Mouse (Mus musculus): Measurements from ENCODE around the gene Odf3.

DNA sequence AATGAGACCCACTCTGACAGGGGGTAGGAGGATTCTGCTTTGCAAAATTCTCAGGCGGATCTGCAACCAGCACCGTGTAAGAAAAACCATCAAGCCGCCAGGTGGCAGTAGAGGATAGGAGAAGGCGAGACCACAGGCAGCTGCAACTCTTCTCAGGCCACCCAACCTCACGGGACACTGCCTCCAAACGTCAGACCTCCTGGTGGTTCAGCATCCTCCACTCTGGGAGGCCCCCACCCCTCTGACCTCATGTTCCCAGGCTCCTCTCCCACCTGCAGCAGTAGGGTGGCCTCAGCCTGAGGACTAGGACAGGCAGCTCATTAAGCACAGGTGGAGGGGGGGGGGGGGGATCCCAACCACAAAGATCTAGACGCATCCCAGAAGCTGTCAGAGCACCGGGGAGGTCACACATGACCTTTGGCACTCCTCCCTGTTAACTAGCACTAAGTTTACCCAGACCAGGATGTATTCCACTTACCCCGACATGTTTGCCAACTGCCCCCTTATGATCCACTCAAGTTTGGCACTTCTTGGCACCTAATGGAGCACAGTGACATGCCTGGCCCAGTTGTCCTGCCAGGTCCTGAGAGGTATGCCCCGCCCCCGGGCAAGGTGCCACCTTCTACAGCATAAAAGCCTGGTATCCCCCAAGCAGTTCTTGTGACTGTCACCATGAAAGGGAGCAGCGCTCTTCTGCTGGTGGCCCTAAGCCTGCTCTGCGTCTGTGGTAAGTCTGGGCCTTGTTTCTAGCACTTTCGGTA, 2.5 kb upstream of the Odf3 start, which contains the start of gene Scgb1c1:
- TF ChIP-seq CTCF (IDR thresholded peaks at IDR 0.05; ENCODE audit: low read depth, low read length) (peak; percentile 87), POLR2A (IDR thresholded peaks at IDR 0.05; ENCODE audit: insufficient read depth, low read length) (no peak), EP300 (IDR thresholded peaks at IDR 0.05; ENCODE audit: insufficient read depth, low read depth, low read length) (0 out of 2 replicates have a peak, but pooled peaks have one; percentile 66)

All from ES-Bruce4 (cell line).